Mouse (Mus musculus) embryonic fibroblast, embryonic 13.5 days (primary cell): Measurements from ENCODE around the gene B9d2.

Experiments
- CTCF ChIP-seq: IDR thresholded peaks from 2 replicates; pipeline ENCODE4 v1.5.1; 2011; ENCODE audit warnings: mild to moderate bottlenecking, control low read depth, low read length, moderate library complexity, borderline replicate concordance; ENCODE audit not compliant: insufficient read depth
- POLR2A ChIP-seq: IDR thresholded peaks from 2 replicates; pipeline ENCODE4 v1.6.1; 2011; ENCODE audit warnings: low read depth, mild to moderate bottlenecking, control low read depth, low read length, moderate library complexity

DNA sequence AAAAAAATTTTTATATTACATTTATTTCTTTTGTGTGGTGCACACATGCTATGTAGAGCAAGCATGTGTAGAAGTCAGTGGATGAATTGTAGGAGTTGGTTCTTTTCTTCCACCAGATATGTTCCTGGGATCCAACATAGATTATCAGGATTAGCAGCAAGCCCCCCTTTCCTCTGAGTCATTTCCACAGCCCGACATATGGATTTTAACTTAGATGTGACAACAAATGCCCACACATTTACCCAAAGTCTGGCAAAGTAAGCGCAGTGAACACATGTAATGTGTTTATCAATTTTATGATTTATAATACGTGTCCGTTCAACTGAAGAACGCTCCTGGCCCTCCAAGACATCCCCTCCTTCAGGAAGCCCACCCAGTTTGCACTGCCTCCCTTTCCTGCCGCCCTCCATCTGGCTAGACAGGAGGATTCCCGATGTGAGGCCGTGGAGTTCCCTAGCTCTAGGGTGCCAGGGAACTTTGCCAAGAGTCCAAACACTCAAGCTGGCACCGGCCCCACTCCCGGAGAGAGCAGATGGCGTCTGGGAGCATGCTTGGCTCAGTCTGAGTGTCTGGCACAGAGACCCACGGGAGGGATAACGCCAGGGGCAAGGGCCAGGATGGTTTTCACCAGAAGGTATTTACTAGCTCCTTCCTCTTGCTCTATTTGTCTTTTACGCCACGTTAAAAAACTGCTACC is 4.3 kb upstream of the B9d2 start:
- no peak for TF ChIP-seq CTCF
- TF ChIP-seq POLR2A: no peak
